Mouse (Mus musculus) neutrophil, adult 5-6 weeks (primary cell): ENCODE data around the gene Calhm5. TPM values are rescaled to one million over a fixed set of nuclear protein-coding genes. Genes with fewer than 3 reads are reported as not detected.

Source experiments
- ATAC-seq: fragments of 151-379, 151-347 bp; 2 replicates; pipeline ENCODE4 v1.8.0; 2017; ENCODE audit warnings: mild to moderate bottlenecking, moderate TSS enrichment; ENCODE audit not compliant: insufficient number of reproducible peaks, poor library complexity, low FRiP score, severe bottlenecking; ENCODE audit errors: extremely low read depth
- total RNA-seq: library from RNA; stranded (forward); fragments of 200-1000 nt; gene quantifications from 2 replicates; pipeline ENCODE4 v1.2.3, GENCODE M21; 2017

Gene Calhm5
- total RNA-seq, 1 experiment from 2014 or later: not detected

- ATAC-seq: no peak
Observed at GRCm38 (mm10) chr10:34086514-34086913, 9.8 kb downstream of the Calhm5 start.

GRCm38 (mm10) chr10:34074522-34075200, 21.7 kb downstream of the Calhm5 start:
- no peak for ATAC-seq

- ATAC-seq: no peak
Observed at GRCm38 (mm10) chr10:34071650-34072049, 24.7 kb downstream of the Calhm5 start.

GRCm38 (mm10) chr10:34070999-34071492, 25.3 kb downstream of the Calhm5 start:
- no peak for ATAC-seq

- ATAC-seq: no peak
Observed at GRCm38 (mm10) chr10:34069606-34070005, 26.7 kb downstream of the Calhm5 start.

- ATAC-seq: no peak
Observed at GRCm38 (mm10) chr10:34066591-34066990, 29.7 kb downstream of the Calhm5 start.

GRCm38 (mm10) chr10:34053987-34054386, 42.3 kb downstream of the Calhm5 start:
- ATAC-seq: no peak

GRCm38 (mm10) chr10:34044210-34044609, 52.1 kb downstream of the Calhm5 start, which contains the start of gene Calhm4:
Gene Calhm4, minus strand, starts transcription at chr10:34044310.
- no peak for ATAC-seq

Other genes with a start within 250 kb of the Calhm5 start
- gene Sult3a1, start 238.8 kb downstream of the Calhm5 start, total RNA-seq: not detected in 2 replicates
- gene Rsph4a, start 191.4 kb downstream of the Calhm5 start, total RNA-seq: not detected in 2 replicates
- 88.9 and 92.9 TPM in 2 replicates for gene Zup1, start 145.2 kb downstream of the Calhm5 start, total RNA-seq
- gene Rwdd1, start 76.9 kb downstream of the Calhm5 start, total RNA-seq: 34.7 and 45.9 TPM in 2 replicates
- gene Trappc3l, start 58.9 kb downstream of the Calhm5 start, total RNA-seq: not detected in 2 replicates
- gene Calhm4, start 52.2 kb downstream of the Calhm5 start, total RNA-seq: not detected in 2 replicates
- 7.3 and 7.6 TPM in 2 replicates for gene Calhm6, start 31.5 kb upstream of the Calhm5 start, total RNA-seq
- 4.7 and 5.1 TPM in 2 replicates for gene Dse, start 111.2 kb upstream of the Calhm5 start, total RNA-seq
- 90.4 and 96.0 TPM in 2 replicates for gene Tspyl1, start 185.7 kb upstream of the Calhm5 start, total RNA-seq
- gene Tspyl4, start 200.9 kb upstream of the Calhm5 start, total RNA-seq: 7.7 and 11.7 TPM in 2 replicates